Mouse (Mus musculus): ENCODE measurements at regions not wholly inside any gene's neighbourhood (a gene's known extent, or its start where the extent isn't known, plus 50 kb on each side); places are given as distances from the start of the nearest gene placed in this dataset.

- Histone ChIP-seq H3K27ac (no peak overlapping the region), H3K4me3 (no peak overlapping the region)
- no peak for TF ChIP-seq CTCF (IDR thresholded peaks at IDR 0.05)
- no peak for DNase-seq (ENCODE audit: extremely low spot score in 1 of 2, low spot score in 2 of 2)
- intact Hi-C loops (cut with DNase I): no loop called here
Measured at GRCm38 (mm10) chr6:94390403-94390802, 106.7 kb upstream of the Magi1 start.

- Histone ChIP-seq H3K4me3 (no peak overlapping the region), H3K27ac (no peak overlapping the region)
- DNase-seq (ENCODE audit: extremely low spot score in 1 of 2, low spot score in 2 of 2): no peak
- TF ChIP-seq CTCF (IDR thresholded peaks at IDR 0.05): no peak
- intact Hi-C loops (cut with DNase I): no loop called here
Measured at GRCm38 (mm10) chr6:94389716-94390115, 106.0 kb upstream of the Magi1 start.

- intact Hi-C loops (cut with DNase I): no loop called here
- DNase-seq (ENCODE audit: extremely low spot score in 1 of 2, low spot score in 2 of 2): no peak
- no peak for TF ChIP-seq CTCF (IDR thresholded peaks at IDR 0.05)
Measured at GRCm38 (mm10) chr6:94387648-94388047, 103.9 kb upstream of the Magi1 start.

GRCm38 (mm10) chr6:94385531-94385930 is 101.8 kb upstream of the Magi1 start:
- intact Hi-C loops (cut with DNase I): no loop called here

More at GRCm38 (mm10) chr6:94387648-94388047, 103.9 kb upstream of the Magi1 start:
- H3K27ac ChIP-seq: no peak overlapping the region
- H3K4me3 ChIP-seq: no peak overlapping the region

GRCm38 (mm10) chr6:94369991-94370390 is 86.3 kb upstream of the Magi1 start:
- Histone ChIP-seq H3K4me3 (no peak overlapping the region), H3K27ac (no peak overlapping the region)
- no peak for TF ChIP-seq CTCF (IDR thresholded peaks at IDR 0.05)
- DNase-seq (ENCODE audit: extremely low spot score in 1 of 2, low spot score in 2 of 2): no peak
- intact Hi-C loops (cut with DNase I): no loop called here

More at GRCm38 (mm10) chr6:94385531-94385930, 101.8 kb upstream of the Magi1 start:
- no peak for TF ChIP-seq CTCF (IDR thresholded peaks at IDR 0.05)
- Histone ChIP-seq H3K27ac (no peak overlapping the region), H3K4me3 (no peak overlapping the region)
- DNase-seq (ENCODE audit: extremely low spot score in 1 of 2, low spot score in 2 of 2): no peak

- Histone ChIP-seq H3K27ac (no peak overlapping the region), H3K4me3 (no peak overlapping the region)
- DNase-seq (ENCODE audit: extremely low spot score in 1 of 2, low spot score in 2 of 2): no peak
- peak; percentile 40 for TF ChIP-seq CTCF (IDR thresholded peaks at IDR 0.05)
- intact Hi-C loops (cut with DNase I): loop anchor here (2.0 kb wide), 1 partner anchor 283 kb away; no protein-coding TSS in a partner anchor
Measured at GRCm38 (mm10) chr6:94363951-94364350, 80.2 kb upstream of the Magi1 start.

- no peak for DNase-seq (ENCODE audit: extremely low spot score in 1 of 2, low spot score in 2 of 2)
- TF ChIP-seq CTCF (IDR thresholded peaks at IDR 0.05): no peak
- Histone ChIP-seq H3K4me3 (no peak overlapping the region), H3K27ac (no peak overlapping the region)
- intact Hi-C loops (cut with DNase I): no loop called here
Measured at GRCm38 (mm10) chr6:94362626-94363025, 78.9 kb upstream of the Magi1 start.

GRCm38 (mm10) chr6:94357568-94357967 is 73.9 kb upstream of the Magi1 start:
- DNase-seq (ENCODE audit: extremely low spot score in 1 of 2, low spot score in 2 of 2): no peak
- no peak for TF ChIP-seq CTCF (IDR thresholded peaks at IDR 0.05)
- intact Hi-C loops (cut with DNase I): no loop called here
- Histone ChIP-seq H3K27ac (no peak overlapping the region), H3K4me3 (no peak overlapping the region)

GRCm38 (mm10) chr6:94354451-94355095 is 70.9 kb upstream of the Magi1 start:
- no peak for TF ChIP-seq CTCF (IDR thresholded peaks at IDR 0.05)
- H3K27ac ChIP-seq: no peak overlapping the region
- no peak overlapping the region for H3K4me3 ChIP-seq
- intact Hi-C loops (cut with DNase I): no loop called here
- DNase-seq (ENCODE audit: extremely low spot score in 1 of 2, low spot score in 2 of 2): no peak

- no peak overlapping the region for H3K27ac ChIP-seq
- no peak for TF ChIP-seq CTCF (IDR thresholded peaks at IDR 0.05)
- intact Hi-C loops (cut with DNase I): no loop called here
- H3K4me3 ChIP-seq: no peak overlapping the region
- DNase-seq (ENCODE audit: extremely low spot score in 1 of 2, low spot score in 2 of 2): no peak
Measured at GRCm38 (mm10) chr6:94344296-94344695, 60.6 kb upstream of the Magi1 start.

- no peak overlapping the region for H3K27ac ChIP-seq
- no peak overlapping the region for H3K4me3 ChIP-seq
- intact Hi-C loops (cut with DNase I): no loop called here
- DNase-seq (ENCODE audit: extremely low spot score in 1 of 2, low spot score in 2 of 2): no peak
- no peak for TF ChIP-seq CTCF (IDR thresholded peaks at IDR 0.05)
Measured at GRCm38 (mm10) chr6:94340546-94340945, 56.8 kb upstream of the Magi1 start.

GRCm38 (mm10) chr6:94336168-94336567 is 52.5 kb upstream of the Magi1 start:
- no peak overlapping the region for H3K27ac ChIP-seq
- no peak overlapping the region for H3K4me3 ChIP-seq
- DNase-seq (ENCODE audit: extremely low spot score in 1 of 2, low spot score in 2 of 2): no peak
- intact Hi-C loops (cut with DNase I): no loop called here
- TF ChIP-seq CTCF (IDR thresholded peaks at IDR 0.05): no peak
